Mouse (Mus musculus): ENCODE results near the gene Arap1.

Arap1 gene

DNA sequence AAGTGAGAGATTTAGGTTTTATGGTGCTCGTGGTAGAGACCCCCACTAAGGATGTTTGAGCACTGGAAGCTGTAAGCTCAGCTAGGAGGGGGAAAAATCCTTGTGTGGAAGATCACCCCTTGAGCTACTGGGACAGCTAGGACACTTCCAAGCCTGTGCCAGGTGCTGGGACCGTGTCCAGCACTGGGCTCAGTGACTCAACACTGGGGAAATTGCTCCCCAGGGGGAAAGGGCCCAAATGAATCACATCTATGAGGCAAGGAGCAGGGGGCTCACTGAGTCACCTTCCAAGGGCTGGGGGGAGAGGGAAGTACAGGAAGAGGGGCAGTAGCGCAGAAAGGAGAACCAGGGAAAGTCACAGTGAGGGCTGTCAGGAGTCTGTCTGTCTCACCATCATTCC is 102.0 kb downstream of the Arap1 start:
- no peak for DNase-seq (ENCODE audit: low read depth, low spot score)

DNA sequence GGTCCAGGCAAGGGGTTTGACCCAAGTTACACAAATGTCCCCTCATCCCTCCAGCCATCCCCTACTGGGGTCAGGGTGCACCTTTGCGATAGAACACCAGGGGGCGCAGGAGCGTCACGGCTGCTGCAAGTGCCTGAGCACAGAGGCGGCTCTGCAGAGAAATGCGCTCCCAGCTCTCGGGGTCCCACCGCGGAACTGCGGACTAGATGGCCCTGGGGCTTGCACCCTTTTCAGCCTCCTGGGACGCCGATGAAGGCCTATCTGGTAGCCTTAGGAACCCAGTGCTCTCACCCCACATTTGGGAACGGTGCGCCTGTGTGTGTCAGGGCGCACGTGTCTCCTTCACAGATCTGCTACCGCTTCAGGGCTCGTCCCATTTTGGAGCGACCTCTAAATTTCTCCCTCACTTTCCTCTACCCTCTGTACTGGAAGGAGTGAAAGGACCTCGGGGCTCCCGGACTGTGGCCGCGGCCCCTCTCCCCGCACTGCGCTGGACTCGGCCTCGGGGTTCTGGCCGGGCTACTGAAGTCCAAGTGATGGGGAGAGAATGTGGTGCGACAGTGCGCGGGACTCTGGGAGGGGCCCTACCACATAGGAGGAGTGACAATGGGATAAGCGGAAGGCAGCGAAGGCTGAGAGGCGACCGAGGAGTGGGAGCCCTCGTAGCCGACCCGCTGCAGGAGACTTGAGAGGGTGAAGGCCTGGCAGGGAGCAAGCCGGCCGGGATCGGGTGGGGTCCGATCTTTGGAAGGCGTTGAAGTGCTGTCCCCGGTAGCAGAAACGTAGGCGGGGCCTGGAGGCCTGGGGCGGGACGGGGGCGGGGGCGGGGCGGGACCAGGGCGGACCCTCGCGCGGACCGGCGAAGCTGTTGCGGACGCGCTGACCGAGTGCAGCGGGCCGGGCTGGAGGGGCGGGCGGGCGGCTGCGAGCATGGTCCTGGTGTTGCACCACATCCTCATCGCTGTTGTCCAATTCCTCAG is 102.8 kb downstream of the Arap1 start:
- peak; percentile 58 for DNase-seq (ENCODE audit: low read depth, low spot score)

DNA sequence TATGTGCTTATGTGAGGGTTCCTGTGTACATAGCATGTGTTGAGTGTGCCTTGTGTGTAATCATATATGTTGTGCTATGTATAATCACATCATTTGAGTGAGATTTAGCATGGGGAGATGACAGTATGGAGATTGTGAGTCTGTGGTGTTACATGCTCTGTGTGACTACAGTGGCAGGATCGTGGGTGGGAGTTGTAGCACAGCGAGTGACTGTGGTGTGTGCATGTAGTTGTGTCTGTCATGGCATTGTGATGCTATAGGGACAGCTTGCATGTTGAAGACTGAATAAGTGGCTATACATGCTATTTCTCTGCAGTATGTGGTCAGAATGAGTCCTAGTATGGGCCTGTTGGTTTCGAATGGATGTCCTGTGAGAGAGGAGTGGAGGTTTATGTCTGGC is 104.8 kb downstream of the Arap1 start:
- no peak for DNase-seq (ENCODE audit: low read depth, low spot score)

DNA sequence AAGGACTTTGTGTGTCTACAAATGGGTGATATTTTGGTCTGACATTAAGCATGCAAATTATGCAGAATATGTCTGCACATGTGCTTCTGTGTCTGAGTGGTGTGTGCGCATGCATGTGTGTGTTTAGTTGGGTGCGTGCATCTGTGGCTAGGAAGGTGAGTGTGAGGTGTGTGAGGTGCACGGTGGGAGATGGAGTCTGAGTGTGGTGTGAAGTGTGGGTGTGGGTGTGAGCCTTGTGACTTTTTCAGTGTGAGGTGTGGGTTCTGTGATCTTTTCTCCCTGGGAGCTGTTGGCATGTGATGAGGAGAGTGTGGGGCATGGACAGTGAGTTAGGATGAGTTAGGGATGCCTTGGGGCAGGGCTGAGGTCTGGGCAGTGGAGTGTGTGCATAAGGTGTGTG is 105.4 kb downstream of the Arap1 start:
- DNase-seq (ENCODE audit: low read depth, low spot score) = no peak

DNA sequence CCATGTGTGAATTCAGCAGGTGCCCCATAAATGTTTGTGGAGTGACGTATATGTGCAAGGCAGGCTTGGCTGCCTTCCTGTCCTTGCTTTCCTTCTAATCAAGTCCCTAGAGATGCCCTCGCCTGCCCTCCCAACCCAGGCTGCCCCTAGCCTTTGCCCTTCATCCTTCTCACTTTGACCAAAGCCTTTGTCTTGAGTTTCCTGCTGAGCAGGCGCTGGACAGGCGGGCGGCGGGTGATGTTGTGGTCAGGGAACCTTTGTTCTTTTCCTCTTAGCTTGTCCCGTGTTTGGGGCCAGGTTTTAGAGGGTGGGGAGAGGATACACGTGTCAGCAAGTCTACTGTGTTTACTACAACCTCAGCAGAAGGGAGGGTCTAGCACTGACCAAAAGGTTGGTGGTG is 105.9 kb downstream of the Arap1 start:
- no peak for DNase-seq (ENCODE audit: low read depth, low spot score)

DNA sequence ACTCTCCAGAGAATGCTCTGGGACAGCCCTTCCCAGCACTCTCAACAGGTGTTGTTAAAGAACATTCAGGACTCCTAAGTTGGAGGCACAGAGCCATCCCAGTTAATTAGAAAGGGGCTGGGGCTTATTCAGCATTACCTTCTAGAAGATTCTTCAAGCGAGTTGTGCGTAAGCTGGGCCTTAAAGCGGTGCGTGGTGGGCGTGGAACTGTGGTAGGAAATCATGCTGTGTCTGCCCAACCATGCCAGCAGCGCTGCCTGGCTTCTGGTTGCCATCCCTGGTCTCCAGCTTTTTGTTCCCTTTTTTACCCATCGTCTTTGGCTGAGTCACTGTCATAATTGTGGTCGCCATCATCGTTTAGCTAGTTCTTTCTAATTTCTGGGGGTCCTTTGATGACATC is 106.6 kb downstream of the Arap1 start:
- no peak for DNase-seq (ENCODE audit: low read depth, low spot score)

DNA sequence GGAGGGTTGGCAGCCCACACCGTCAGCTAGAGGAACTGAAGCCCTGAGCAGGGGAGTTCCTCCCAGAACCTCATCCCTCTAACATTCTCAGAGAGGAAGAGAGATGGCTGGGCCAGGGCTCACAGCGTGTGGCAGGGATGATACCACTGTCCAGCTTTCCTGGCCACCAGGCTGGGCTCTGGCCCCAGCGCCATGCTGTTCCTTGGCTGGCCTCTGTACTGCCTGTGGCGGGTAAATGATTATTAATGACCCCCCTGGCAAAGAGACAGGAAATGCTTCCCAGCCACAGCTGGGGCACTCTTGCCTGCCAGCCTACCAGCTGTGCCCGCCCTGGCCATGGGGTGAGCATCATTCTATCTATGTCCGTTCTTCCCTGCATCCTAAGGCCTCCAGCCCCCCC is 107.3 kb downstream of the Arap1 start:
- DNase-seq (ENCODE audit: low read depth, low spot score) = no peak

DNA sequence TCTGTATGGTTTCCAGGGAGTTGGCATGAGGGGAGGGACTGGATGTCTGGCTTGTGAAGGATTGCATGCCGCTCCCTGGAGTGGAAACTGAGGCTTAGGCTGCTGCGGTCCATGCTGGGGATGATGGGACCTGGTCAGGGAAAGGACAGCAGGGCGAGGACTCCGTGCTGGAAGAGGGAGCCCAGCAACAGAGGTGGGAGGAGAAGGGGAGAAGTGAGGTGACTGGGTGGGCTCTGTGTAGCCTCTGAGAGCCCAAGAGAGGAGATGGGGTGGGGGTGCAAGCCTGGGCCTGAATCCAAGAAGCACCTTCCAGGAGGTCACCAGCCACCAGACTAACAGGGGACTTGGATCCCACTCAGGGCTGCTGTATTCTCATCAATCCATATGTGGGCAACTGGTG is 108.5 kb downstream of the Arap1 start:
- no peak for DNase-seq (ENCODE audit: low read depth, low spot score)

DNA sequence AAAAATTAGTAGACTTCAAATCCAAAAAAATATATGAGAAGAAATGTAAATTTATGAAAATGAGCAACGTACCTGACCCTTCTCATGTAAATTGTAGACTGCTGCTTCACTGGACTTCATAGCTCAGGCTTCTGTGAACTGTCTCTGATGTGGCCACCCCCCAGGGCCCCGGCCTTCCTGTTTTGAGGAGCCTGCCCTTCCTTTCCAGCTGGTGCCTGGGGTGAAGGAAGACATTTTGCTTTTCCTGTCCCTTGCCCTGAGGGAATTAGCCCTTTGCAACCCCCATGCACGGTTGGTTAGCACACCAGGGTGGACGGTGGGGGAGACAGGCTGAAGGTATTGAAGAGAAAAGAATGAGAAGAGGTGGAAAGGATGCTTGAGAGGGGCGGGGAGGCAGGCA is 108.9 kb downstream of the Arap1 start:
- DNase-seq (ENCODE audit: low read depth, low spot score) = no peak

DNA sequence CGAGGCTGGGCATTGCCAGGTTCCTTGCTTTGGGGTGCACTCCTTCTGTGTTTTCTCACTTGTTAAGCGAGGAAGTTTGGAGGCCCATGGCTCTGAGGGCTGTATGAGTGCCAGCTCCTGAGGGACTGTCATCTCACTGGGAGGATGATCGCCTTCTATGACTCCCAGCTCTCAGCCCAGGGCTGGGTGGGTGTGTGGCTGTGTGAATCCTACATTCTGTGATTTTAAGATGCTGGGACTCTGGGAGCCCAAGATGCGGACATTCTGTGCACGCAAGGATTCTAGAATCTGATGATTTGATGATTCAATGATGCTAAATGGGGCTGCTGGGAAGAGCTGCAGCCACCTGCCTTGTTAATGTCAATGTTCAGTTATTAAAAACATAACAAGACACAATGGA is 109.4 kb downstream of the Arap1 start:
- no peak for DNase-seq (ENCODE audit: low read depth, low spot score)

DNA sequence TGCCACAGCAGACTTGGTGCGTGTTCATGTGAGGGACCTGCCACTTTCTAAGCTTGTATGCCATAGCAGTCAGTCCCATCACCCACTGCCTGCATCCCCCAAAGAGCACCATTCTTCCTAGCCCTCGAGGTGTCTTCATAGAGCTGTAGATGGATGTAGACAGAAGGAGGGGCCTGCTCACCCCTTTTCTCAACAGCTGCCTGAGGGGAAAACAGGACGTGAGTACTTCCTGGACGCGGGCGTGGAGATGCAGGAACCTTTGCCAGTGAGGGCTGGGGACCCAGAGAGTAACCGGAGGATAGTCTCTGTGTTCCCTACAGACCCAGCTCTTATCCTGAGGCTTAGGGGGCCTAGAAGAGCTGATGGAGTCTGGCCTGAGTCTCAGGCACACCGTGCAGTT is 109.9 kb downstream of the Arap1 start:
- DNase-seq (ENCODE audit: low read depth, low spot score) = no peak

DNA sequence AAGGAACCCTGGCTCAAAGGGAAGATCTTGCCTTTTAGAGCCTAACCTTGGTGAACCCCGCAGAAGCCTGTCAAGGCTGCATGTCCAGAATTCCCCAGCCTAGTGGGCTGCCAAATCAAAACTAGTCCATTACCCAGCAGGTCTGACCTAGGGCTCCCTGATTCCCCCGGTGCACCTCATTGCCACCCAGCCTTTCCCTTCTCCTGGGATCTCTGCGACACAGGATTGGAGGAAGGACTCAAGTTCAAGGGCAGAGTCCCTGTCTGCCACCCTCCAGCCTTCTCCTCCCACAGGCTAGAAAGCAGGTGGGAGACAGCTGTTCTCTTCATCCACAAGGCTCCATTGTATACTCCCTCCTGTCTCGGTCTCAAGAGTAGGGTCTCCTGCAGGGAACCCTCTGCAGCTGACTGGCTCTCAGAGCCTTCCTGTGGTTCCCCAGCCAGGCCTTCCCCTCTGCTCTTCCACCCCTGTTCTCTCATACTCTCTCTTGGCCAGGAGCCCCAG is 110.5 kb downstream of the Arap1 start:
- no peak for DNase-seq (ENCODE audit: low read depth, low spot score)

DNA sequence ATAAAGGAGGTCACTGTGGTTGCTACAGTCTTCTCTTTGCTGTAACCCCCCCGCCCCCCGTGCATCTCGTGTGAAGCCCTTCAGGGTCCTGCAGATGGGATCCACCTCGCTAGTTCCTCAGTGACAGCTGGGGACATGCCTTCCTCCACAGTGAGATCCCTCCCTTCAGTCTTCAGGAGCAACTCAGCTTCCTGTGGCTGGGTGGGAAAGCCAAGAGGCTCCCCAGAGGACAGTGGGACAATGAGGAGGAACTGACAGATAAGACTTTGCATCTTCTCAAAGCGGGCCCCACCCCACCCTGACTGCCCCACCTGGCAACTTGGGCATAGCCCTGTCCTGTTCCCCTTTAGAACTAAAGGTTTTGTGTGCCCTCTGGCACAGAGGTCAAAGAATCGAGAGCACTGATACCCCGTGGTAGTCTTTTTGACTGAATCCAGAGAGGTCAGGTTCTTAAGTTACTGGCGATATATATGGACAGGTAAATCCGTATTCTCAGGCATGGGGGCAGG is 111.5 kb downstream of the Arap1 start:
- DNase-seq (ENCODE audit: low read depth, low spot score) = no peak

DNA sequence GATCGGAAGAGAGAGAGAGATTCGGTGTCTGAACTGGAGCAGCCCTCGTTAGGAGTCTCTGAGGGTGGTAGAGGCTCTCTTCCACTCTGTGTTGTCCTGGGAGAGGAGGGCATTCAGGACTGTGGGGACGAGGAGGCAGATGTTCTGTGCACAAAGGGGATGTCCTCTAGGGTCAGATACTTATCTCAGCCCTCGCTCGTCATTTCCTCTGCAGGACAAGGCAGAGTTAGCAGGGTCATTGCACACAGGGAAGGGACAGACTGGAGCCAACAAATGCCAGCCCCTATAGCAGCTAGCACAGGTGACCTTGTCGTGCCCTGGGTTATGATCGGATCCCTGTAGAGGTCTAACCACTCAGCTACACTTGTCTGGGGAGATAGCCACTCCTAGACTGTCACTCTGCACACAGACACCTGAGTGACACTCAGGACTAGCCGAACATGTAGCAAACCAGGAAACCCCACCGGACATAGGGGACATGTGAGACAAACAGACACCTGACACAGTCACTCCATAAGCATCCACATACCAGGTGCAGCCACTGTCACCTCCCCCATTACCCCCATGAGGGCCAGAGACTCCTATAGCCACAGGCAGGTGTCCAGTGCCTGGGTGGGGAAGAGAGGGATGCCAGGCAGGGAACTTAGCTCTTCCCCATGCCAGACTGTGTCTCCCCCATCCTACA is 112.2 kb downstream of the Arap1 start:
- no peak for DNase-seq (ENCODE audit: low read depth, low spot score)

DNA sequence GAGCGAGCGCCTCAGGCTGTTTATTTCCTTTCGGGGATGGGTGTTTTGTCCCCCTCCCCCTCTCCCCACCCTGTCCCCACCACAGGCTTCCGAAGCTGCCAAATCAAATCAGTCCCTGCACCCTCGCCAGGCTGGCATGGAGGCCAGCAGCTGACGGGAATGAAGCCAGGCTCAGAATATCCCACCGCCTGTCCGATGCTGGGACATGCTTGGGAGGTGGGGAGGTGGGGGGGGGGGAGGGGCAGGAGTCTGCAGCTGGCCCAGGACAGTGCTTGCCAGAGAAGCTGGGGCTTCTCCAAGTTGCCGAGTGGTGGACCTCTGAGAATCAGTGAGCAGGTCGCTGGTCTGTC is 112.7 kb downstream of the Arap1 start:
- DNase-seq (ENCODE audit: low read depth, low spot score) = peak; percentile 52

DNA sequence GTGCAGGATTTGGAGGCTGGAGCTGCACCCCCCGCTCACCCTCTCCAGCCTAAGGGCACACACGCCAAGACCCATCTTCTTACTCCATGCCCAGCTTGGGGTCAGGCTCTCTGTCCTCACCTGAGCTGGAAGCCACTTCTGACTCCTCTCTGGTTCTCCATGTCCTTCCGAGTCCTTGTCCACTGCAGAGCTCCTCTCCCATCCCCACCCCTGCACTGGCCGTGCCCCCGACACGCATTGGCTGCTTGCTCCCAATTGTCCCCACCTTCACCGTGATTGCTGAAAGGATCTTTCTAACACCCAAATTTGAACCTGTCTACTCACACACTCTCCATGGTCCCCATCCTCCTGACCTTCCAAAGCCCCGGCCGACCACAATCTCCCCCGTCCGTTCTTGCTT is 113.7 kb downstream of the Arap1 start:
- no peak for DNase-seq (ENCODE audit: low read depth, low spot score)
